Mouse (Mus musculus) CH12.LX (cell line): ENCODE measurements at regions not wholly inside any gene's neighbourhood (a gene's known extent, or its start where the extent isn't known, plus 50 kb on each side); places are given as distances from the start of the nearest gene placed in this dataset.
A peak's percentile ranks its signal among the peaks of the same experiment; 100 is the strongest.

Experiments
- CHD2 ChIP-seq: IDR thresholded peaks from 2 replicates; pipeline ENCODE4 v1.6.1; 2011; ENCODE audit warnings: low read length, improper control_type of control experiment
- CTCF ChIP-seq, 2 experiments: IDR thresholded peaks in 1 of 2; conservative IDR thresholded peaks in 1 of 2; 2 replicates each; pipeline ENCODE4 v1.5.1; 2011 to 2012; ENCODE audit warnings: low read depth in 2 of 2, low read length in 2 of 2, improper control_type of control experiment in 1 of 2, inconsistent platforms in 1 of 2, mild to moderate bottlenecking in 1 of 2, moderate library complexity in 1 of 2
- ELF1 ChIP-seq: IDR thresholded peaks from 2 replicates; pipeline ENCODE4 v1.6.1; 2014; ENCODE audit warnings: low read depth, mild to moderate bottlenecking, inconsistent platforms, low read length, improper control_type of control experiment
- EP300 ChIP-seq: IDR thresholded peaks from 2 replicates; pipeline ENCODE4 v1.6.1; 2011; ENCODE audit warnings: low read length, improper control_type of control experiment
- POLR2A ChIP-seq: IDR thresholded peaks from 2 replicates; pipeline ENCODE4 v1.6.1; 2011; ENCODE audit warnings: low read depth, mild to moderate bottlenecking, improper control_type of control experiment, low read length
- RCOR1 ChIP-seq: conservative IDR thresholded peaks from 2 replicates; pipeline ENCODE4 v1.6.1; 2012; ENCODE audit warnings: low read depth, mild to moderate bottlenecking, inconsistent platforms, low read length, improper control_type of control experiment
- USF1 ChIP-seq: IDR thresholded peaks from 2 replicates; pipeline ENCODE4 v1.6.1; 2014; ENCODE audit warnings: low read depth, mild to moderate bottlenecking, inconsistent platforms, low read length, improper control_type of control experiment
- ZC3H11A ChIP-seq: IDR thresholded peaks from 2 replicates; pipeline ENCODE4 v1.6.1; 2012; ENCODE audit warnings: low read depth, mild to moderate bottlenecking, inconsistent platforms, low read length, improper control_type of control experiment

GRCm38 (mm10) chr10:30259716-30260115, 59.4 kb upstream of the Cenpw start:
- peak in 1 of 2 experiments; percentile 40; a peak in 2 of 4 replicates for TF ChIP-seq CTCF (conservative IDR thresholded peaks at IDR 0.05 in 1 of 2, IDR thresholded peaks at IDR 0.05 in 1 of 2; ENCODE audit: low read depth in 2 of 2, low read length in 2 of 2)
- no peak for TF ChIP-seq RCOR1
- no peak for TF ChIP-seq USF1
- no peak for TF ChIP-seq CHD2
- no peak for TF ChIP-seq POLR2A
- TF ChIP-seq ZC3H11A = no peak
- no peak for TF ChIP-seq EP300
- TF ChIP-seq ELF1 = no peak
